Mouse (Mus musculus): ENCODE data around the gene Arl8b. TPM values are rescaled to one million over a fixed set of nuclear protein-coding genes. Genes with fewer than 3 reads are reported as not detected.

Arl8b gene
- polyA plus RNA-seq, 1 experiment from 2014 or later, result 126 TPM

GRCm38 (mm10) chr6:108755936-108756335, 27.0 kb upstream of the Arl8b start:
- WGBS, result 94% methylated on average over 7 of the region's 7 CpGs
- ATAC-seq (ENCODE audit: low read depth), result no peak
- H3K4me3 ChIP-seq (ENCODE audit: low read depth, low read length), result no peak overlapping the region
- H3K9me3 ChIP-seq (ENCODE audit: control insufficient read depth, low read length), result no peaks in the 10 kb centered on the region
- no peak overlapping the region for H3K27ac ChIP-seq (ENCODE audit: low read depth, low read length)
- H3K36me3 ChIP-seq (ENCODE audit: control insufficient read depth, insufficient read depth, low read length), result no peaks in the 10 kb centered on the region
- H3K4me1 ChIP-seq (ENCODE audit: control insufficient read depth, insufficient read depth, low read length), result no peaks in the 10 kb centered on the region
- H3K4me2 ChIP-seq (ENCODE audit: low read depth, low read length), result no peak overlapping the region
- H3K27me3 ChIP-seq (ENCODE audit: control insufficient read depth, insufficient read depth, low read length), result no peaks in the 10 kb centered on the region
- no peak overlapping the region for H3K9ac ChIP-seq (replicated peaks; ENCODE audit: low read depth, low read length)

GRCm38 (mm10) chr6:108758997-108759697, 23.8 kb upstream of the Arl8b start:
- no peak for ATAC-seq (ENCODE audit: low read depth)
- Histone ChIP-seq H3K27ac (ENCODE audit: low read depth, low read length) (no peak overlapping the region), H3K9ac (replicated peaks; ENCODE audit: low read depth, low read length) (no peak overlapping the region), H3K9me3 (ENCODE audit: control insufficient read depth, low read length) (no peaks in the 10 kb centered on the region), H3K4me1 (ENCODE audit: control insufficient read depth, insufficient read depth, low read length) (no peaks in the 10 kb centered on the region), H3K4me3 (ENCODE audit: low read depth, low read length) (no peak overlapping the region), H3K27me3 (ENCODE audit: control insufficient read depth, insufficient read depth, low read length) (no peaks in the 10 kb centered on the region), H3K4me2 (ENCODE audit: low read depth, low read length) (no peak overlapping the region), H3K36me3 (ENCODE audit: control insufficient read depth, insufficient read depth, low read length) (no peaks in the 10 kb centered on the region)
- WGBS, result 73% methylated on average over 10 of the region's 10 CpGs

GRCm38 (mm10) chr6:108759698-108760039, 23.2 kb upstream of the Arl8b start:
- Histone ChIP-seq H3K9me3 (ENCODE audit: control insufficient read depth, low read length) (no peaks in the 10 kb centered on the region), H3K4me1 (ENCODE audit: control insufficient read depth, insufficient read depth, low read length) (no peaks in the 10 kb centered on the region), H3K36me3 (ENCODE audit: control insufficient read depth, insufficient read depth, low read length) (no peaks in the 10 kb centered on the region), H3K9ac (replicated peaks; ENCODE audit: low read depth, low read length) (no peak overlapping the region), H3K27ac (ENCODE audit: low read depth, low read length) (no peak overlapping the region), H3K4me2 (ENCODE audit: low read depth, low read length) (no peak overlapping the region), H3K4me3 (ENCODE audit: low read depth, low read length) (no peak overlapping the region), H3K27me3 (ENCODE audit: control insufficient read depth, insufficient read depth, low read length) (no peaks in the 10 kb centered on the region)
- 57% methylated on average over 5 of the region's 5 CpGs for WGBS
- ATAC-seq (ENCODE audit: low read depth), result no peak

- Histone ChIP-seq H3K27me3 (ENCODE audit: control insufficient read depth, insufficient read depth, low read length) (no peaks in the 10 kb centered on the region), H3K36me3 (ENCODE audit: control insufficient read depth, insufficient read depth, low read length) (no peaks in the 10 kb centered on the region), H3K4me1 (ENCODE audit: control insufficient read depth, insufficient read depth, low read length) (no peaks in the 10 kb centered on the region), H3K4me2 (ENCODE audit: low read depth, low read length) (no peak overlapping the region), H3K9me3 (ENCODE audit: control insufficient read depth, low read length) (no peaks in the 10 kb centered on the region), H3K4me3 (ENCODE audit: low read depth, low read length) (no peak overlapping the region), H3K9ac (replicated peaks; ENCODE audit: low read depth, low read length) (no peak overlapping the region), H3K27ac (ENCODE audit: low read depth, low read length) (no peak overlapping the region)
- ATAC-seq (ENCODE audit: low read depth), result no peak
- WGBS, result 89% methylated on average over 3 of the region's 3 CpGs
Observed at GRCm38 (mm10) chr6:108770880-108771279, 12.0 kb upstream of the Arl8b start.

GRCm38 (mm10) chr6:108772913-108773312, 10.0 kb upstream of the Arl8b start:
- peak; percentile 80; the same call in 1 of the 2 replicates for ATAC-seq (ENCODE audit: low read depth)
- Histone ChIP-seq H3K4me1 (ENCODE audit: control insufficient read depth, insufficient read depth, low read length) (no peaks in the 10 kb centered on the region), H3K36me3 (ENCODE audit: control insufficient read depth, insufficient read depth, low read length) (no peaks in the 10 kb centered on the region), H3K9ac (replicated peaks; ENCODE audit: low read depth, low read length) (no peak overlapping the region), H3K4me2 (ENCODE audit: low read depth, low read length) (no peak overlapping the region), H3K27ac (ENCODE audit: low read depth, low read length) (no peak overlapping the region), H3K27me3 (ENCODE audit: control insufficient read depth, insufficient read depth, low read length) (no peaks in the 10 kb centered on the region), H3K4me3 (ENCODE audit: low read depth, low read length) (no peak overlapping the region), H3K9me3 (ENCODE audit: control insufficient read depth, low read length) (no peaks in the 10 kb centered on the region)
- 17% methylated on average over 9 of the region's 9 CpGs for WGBS

GRCm38 (mm10) chr6:108773480-108773879, 9.4 kb upstream of the Arl8b start:
- Histone ChIP-seq H3K9ac (replicated peaks; ENCODE audit: low read depth, low read length) (no peak overlapping the region), H3K27me3 (ENCODE audit: control insufficient read depth, insufficient read depth, low read length) (no peaks in the 10 kb centered on the region), H3K27ac (ENCODE audit: low read depth, low read length) (no peak overlapping the region), H3K4me2 (ENCODE audit: low read depth, low read length) (no peak overlapping the region), H3K4me3 (ENCODE audit: low read depth, low read length) (no peak overlapping the region), H3K36me3 (ENCODE audit: control insufficient read depth, insufficient read depth, low read length) (no peaks in the 10 kb centered on the region), H3K9me3 (ENCODE audit: control insufficient read depth, low read length) (no peaks in the 10 kb centered on the region), H3K4me1 (ENCODE audit: control insufficient read depth, insufficient read depth, low read length) (no peaks in the 10 kb centered on the region)
- no peak for ATAC-seq (ENCODE audit: low read depth)
- WGBS, result 81% methylated on average over 6 of the region's 6 CpGs

GRCm38 (mm10) chr6:108776274-108776673, 6.6 kb upstream of the Arl8b start:
- Histone ChIP-seq H3K4me2 (ENCODE audit: low read depth, low read length) (no peak overlapping the region), H3K9me3 (ENCODE audit: control insufficient read depth, low read length) (no peaks in the 10 kb centered on the region), H3K27ac (ENCODE audit: low read depth, low read length) (no peak overlapping the region), H3K9ac (replicated peaks; ENCODE audit: low read depth, low read length) (no peak overlapping the region), H3K4me1 (ENCODE audit: control insufficient read depth, insufficient read depth, low read length) (no peaks in the 10 kb centered on the region), H3K36me3 (ENCODE audit: control insufficient read depth, insufficient read depth, low read length) (no peaks in the 10 kb centered on the region), H3K4me3 (ENCODE audit: low read depth, low read length) (no peak overlapping the region), H3K27me3 (ENCODE audit: control insufficient read depth, insufficient read depth, low read length) (no peaks in the 10 kb centered on the region)
- no peak for ATAC-seq (ENCODE audit: low read depth)

- 78% methylated on average over 8 of the region's 8 CpGs for WGBS
- ATAC-seq (ENCODE audit: low read depth), result no peak
- H3K4me1 ChIP-seq (ENCODE audit: control insufficient read depth, insufficient read depth, low read length), result no peaks in the 10 kb centered on the region
- H3K9ac ChIP-seq (replicated peaks; ENCODE audit: low read depth, low read length), result no peak overlapping the region
- no peak overlapping the region for H3K27ac ChIP-seq (ENCODE audit: low read depth, low read length)
- H3K27me3 ChIP-seq (ENCODE audit: control insufficient read depth, insufficient read depth, low read length), result no peaks in the 10 kb centered on the region
- no peaks in the 10 kb centered on the region for H3K9me3 ChIP-seq (ENCODE audit: control insufficient read depth, low read length)
- no peak overlapping the region for H3K4me2 ChIP-seq (ENCODE audit: low read depth, low read length)
- no peaks in the 10 kb centered on the region for H3K36me3 ChIP-seq (ENCODE audit: control insufficient read depth, insufficient read depth, low read length)
- no peak overlapping the region for H3K4me3 ChIP-seq (ENCODE audit: low read depth, low read length)
Observed at GRCm38 (mm10) chr6:108777560-108778287, 5.2 kb upstream of the Arl8b start.

GRCm38 (mm10) chr6:108778399-108778798, 4.5 kb upstream of the Arl8b start:
- Histone ChIP-seq H3K4me3 (ENCODE audit: low read depth, low read length) (no peak overlapping the region), H3K4me1 (ENCODE audit: control insufficient read depth, insufficient read depth, low read length) (no peaks in the 10 kb centered on the region), H3K4me2 (ENCODE audit: low read depth, low read length) (no peak overlapping the region), H3K36me3 (ENCODE audit: control insufficient read depth, insufficient read depth, low read length) (no peaks in the 10 kb centered on the region), H3K27ac (ENCODE audit: low read depth, low read length) (no peak overlapping the region), H3K9ac (replicated peaks; ENCODE audit: low read depth, low read length) (no peak overlapping the region), H3K27me3 (ENCODE audit: control insufficient read depth, insufficient read depth, low read length) (no peaks in the 10 kb centered on the region), H3K9me3 (ENCODE audit: control insufficient read depth, low read length) (no peaks in the 10 kb centered on the region)
- no peak for ATAC-seq (ENCODE audit: low read depth)
- WGBS, result 77% methylated on average over 5 of the region's 5 CpGs
